Mouse (Mus musculus) erythroblast, embryonic 14.5 days (primary cell): ENCODE measurements around the gene Clec18a.

ENCODE experiments used
- GATA1 ChIP-seq: IDR thresholded peaks from 2 replicates; pipeline ENCODE4 v1.6.1; 2012; ENCODE audit warnings: low read length, inconsistent platforms, mixed read lengths
- TAL1 ChIP-seq: IDR thresholded peaks from 3 replicates; pipeline ENCODE4 v1.6.1; 2012; ENCODE audit warnings: low read length, inconsistent platforms, mixed read lengths

GRCm38 (mm10) chr8:111036591-111036990 lies 55.6 kb downstream of the Clec18a start:
- TF ChIP-seq TAL1 (no peak), GATA1 (no peak)
